Mouse (Mus musculus): ENCODE results near the gene Rab39. TPM values are rescaled to one million over a fixed set of nuclear protein-coding genes. Genes with fewer than 3 reads are reported as not detected.

Rab39 gene
- polyA plus RNA-seq, 1 experiment = not detected

GRCm38 (mm10) chr9:53667020-53667669 is 38.9 kb downstream of the Rab39 start:
- no peak for TF ChIP-seq GATA1 (IDR thresholded peaks at IDR 0.05; ENCODE audit: low read length)

DNA sequence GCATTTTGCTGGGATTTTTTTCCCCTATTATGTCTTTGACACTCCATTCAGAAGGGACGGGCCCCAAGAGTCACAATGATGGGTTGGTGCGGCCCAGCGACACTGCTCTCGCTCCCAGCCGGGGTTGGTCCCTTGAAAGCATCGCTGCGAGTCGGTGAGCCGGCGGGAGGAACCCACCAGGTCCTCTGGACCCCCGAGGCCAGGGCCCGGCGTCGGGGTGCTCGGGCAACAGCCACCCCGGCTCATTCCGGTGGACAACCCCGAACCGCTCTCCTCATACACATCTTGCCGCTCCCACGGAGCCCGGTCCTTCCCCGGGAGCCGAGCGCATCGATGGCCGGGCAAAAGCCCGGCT is 39.4 kb downstream of the Rab39 start:
- TF ChIP-seq GATA1 (IDR thresholded peaks at IDR 0.05; ENCODE audit: low read length) = no peak

- TF ChIP-seq GATA1 (IDR thresholded peaks at IDR 0.05; ENCODE audit: low read length) = no peak
Measured at GRCm38 (mm10) chr9:53665428-53665827, 40.6 kb downstream of the Rab39 start.

- TF ChIP-seq GATA1 (IDR thresholded peaks at IDR 0.05; ENCODE audit: low read length) = no peak
Measured at GRCm38 (mm10) chr9:53664819-53665218, 41.2 kb downstream of the Rab39 start.

DNA sequence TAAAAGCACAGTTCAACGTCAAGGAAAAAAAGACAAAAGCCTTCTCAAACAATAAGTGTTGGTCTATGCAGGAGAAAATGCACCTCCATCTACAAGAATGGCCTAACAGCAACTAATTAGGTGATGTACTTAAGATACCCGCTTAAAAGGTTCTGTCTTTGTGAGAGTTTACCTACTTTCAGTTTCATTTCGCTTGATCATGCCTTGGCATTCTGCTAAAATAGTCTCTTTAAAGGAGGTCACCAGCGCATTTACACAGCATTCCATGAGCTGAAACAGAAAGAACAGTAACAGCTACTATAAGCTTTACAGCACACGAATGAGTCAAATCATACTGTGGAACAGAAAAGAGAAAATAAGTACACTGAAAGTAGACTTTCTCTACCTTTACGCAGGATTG is 71.2 kb downstream of the Rab39 start:
- no peak for TF ChIP-seq GATA1 (IDR thresholded peaks at IDR 0.05; ENCODE audit: low read length)

Other genes starting within 250 kb of the Rab39 start
- gene Atm, start 169.5 kb downstream of the Rab39 start, polyA plus RNA-seq (2012) = 0.63 and 0.97 TPM in 2 replicates
- gene Npat, start 169.2 kb downstream of the Rab39 start, polyA plus RNA-seq (2012) = 1.0 and 1.3 TPM in 2 replicates
- gene Acat1, start 95.8 kb downstream of the Rab39 start, polyA plus RNA-seq (2012) = 36.6 and 68.7 TPM in 2 replicates
- gene Cul5, start 36.2 kb downstream of the Rab39 start, polyA plus RNA-seq (2012) = 7.0 and 12.2 TPM in 2 replicates
- not detected in 2 replicates for gene Slc35f2, start 65.3 kb upstream of the Rab39 start, polyA plus RNA-seq (2012)
- gene Sln, start 143.9 kb upstream of the Rab39 start, polyA plus RNA-seq (2012) = not detected in 2 replicates